Mouse (Mus musculus) forebrain, embryonic 13.5 days (tissue): Measurements from ENCODE around the gene Mb. TPM values are rescaled to one million over a fixed set of nuclear protein-coding genes. Genes with fewer than 3 reads are reported as not detected.
A peak's percentile ranks its signal among the peaks of the same experiment; 100 is the strongest.

ENCODE experiments used
- ATAC-seq: fragments of 200-750 bp; cut with Nextera tagmentation; 2 replicates; pipeline ENCODE4 v1.8.0; 2017
- H3K27ac ChIP-seq: fragments of 300-500 bp; sonication (generic); 2 replicates; pipeline ENCODE4 v1.5.1; 2015; ENCODE audit warnings: inconsistent platforms, mild to moderate bottlenecking, moderate library complexity
- H3K27me3 ChIP-seq: fragments of 300-500 bp; sonication (generic); 2 replicates; pipeline ENCODE4 v1.6.1; 2015; ENCODE audit warnings: mild to moderate bottlenecking, inconsistent platforms
- H3K36me3 ChIP-seq: fragments of 300-500 bp; sonication (generic); 2 replicates; pipeline ENCODE4 v1.6.1; 2015; ENCODE audit warnings: mild to moderate bottlenecking, inconsistent platforms; ENCODE audit not compliant: poor library complexity, severe bottlenecking
- H3K4me1 ChIP-seq: fragments of 300-500 bp; sonication (generic); 2 replicates; pipeline ENCODE4 v1.6.1; 2015; ENCODE audit warnings: inconsistent platforms
- H3K4me2 ChIP-seq: fragments of 300-500 bp; sonication (generic); 2 replicates; pipeline ENCODE4 v1.6.1; 2015; ENCODE audit warnings: inconsistent platforms, mild to moderate bottlenecking, moderate library complexity
- H3K4me3 ChIP-seq: fragments of 300-500 bp; sonication (generic); 2 replicates; pipeline ENCODE4 v1.5.1; 2015; ENCODE audit warnings: mild to moderate bottlenecking, inconsistent platforms
- H3K9ac ChIP-seq: fragments of 300-500 bp; sonication (generic); 2 replicates; pipeline ENCODE4 v1.6.1; 2015; ENCODE audit warnings: mild to moderate bottlenecking, inconsistent platforms
- H3K9me3 ChIP-seq: fragments of 300-500 bp; sonication (generic); replicated peaks from 2 replicates; pipeline ENCODE4 v1.6.1; 2016; ENCODE audit warnings: inconsistent platforms
- WGBS: fragments of 180-500 bp; shearing (Covaris S2); methylation state at CpG from one replicate; pipeline ENCODE4 v1.1.7; 2015; 5-methylcytosine and 5-hydroxymethylcytosine counted together
- polyA plus RNA-seq: library from polyadenylated mRNA; unstranded; fragments of >200 nt; fragmentation: Nextera tagmentation; extraction: Ambion mirVana; gene quantifications from 2 replicates; pipeline ENCODE4 v1.2.1, GENCODE M21; 2015

The Mb gene
- polyA plus RNA-seq, 1 experiment from 2014 or later, result not detected

- WGBS, result 85% methylated on average over 3 of the region's 3 CpGs
- Histone ChIP-seq H3K27me3 (peaks cover 7% of the 10 kb centered on the region; the same call in 1 of the 2 replicates), H3K27ac (no peak overlapping the region), H3K36me3 (no peaks in the 10 kb centered on the region), H3K9ac (no peak overlapping the region), H3K4me2 (no peak overlapping the region), H3K9me3 (no peaks in the 10 kb centered on the region; the same call in 1 of the 2 replicates), H3K4me3 (no peak overlapping the region), H3K4me1 (peaks cover 7% of the 10 kb centered on the region; the same call in 1 of the 2 replicates)
- no peak for ATAC-seq
These were observed 47.1 kb downstream of the Mb start for GRCm38 (mm10) chr15:77003173-77003867.

DNA sequence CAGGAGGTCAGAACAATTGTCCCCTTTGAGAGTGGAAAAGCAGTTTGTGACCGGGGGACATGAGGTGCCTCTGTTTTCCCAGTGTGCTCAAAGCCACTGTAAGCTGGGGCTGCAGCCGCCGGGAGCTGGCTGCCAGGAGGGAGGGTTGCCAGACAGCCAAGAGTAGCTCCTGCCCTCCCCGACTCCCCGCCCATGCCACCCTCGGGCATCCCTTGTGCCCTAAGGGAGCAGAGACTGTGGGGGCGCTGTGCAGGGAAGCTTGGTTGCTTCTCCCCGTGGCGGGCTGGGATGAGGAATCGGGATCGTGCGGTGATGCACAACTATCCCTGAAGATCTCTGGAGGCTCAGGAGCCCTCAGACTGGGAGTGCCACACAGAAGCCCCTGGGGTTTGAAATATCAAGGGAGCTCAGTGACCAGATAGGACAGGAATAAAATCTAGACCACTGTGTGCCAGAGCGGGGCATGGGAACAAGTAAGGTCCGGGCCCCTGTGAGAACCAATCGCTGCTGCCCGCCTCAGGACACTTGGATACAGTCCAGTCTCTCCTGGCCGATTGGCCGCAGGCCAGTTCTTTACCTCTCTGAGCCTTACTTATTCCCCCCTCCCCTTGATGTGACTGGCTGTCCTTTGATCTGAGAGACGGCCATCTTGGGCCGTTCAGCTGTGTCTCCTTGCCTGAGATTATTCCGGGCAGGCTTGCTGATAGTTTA, 51.4 kb downstream of the Mb start:
- ATAC-seq, result no peak
- Histone ChIP-seq H3K36me3 (no peaks in the 10 kb centered on the region), H3K9me3 (no peaks in the 10 kb centered on the region; the same call in 1 of the 2 replicates), H3K27me3 (no peaks in the 10 kb centered on the region), H3K27ac (no peak overlapping the region), H3K9ac (no peak overlapping the region), H3K4me3 (no peak overlapping the region), H3K4me2 (peak overlapping the region; percentile 37), H3K4me1 (peaks cover 7% of the 10 kb centered on the region; the same call in 1 of the 2 replicates)
- 50% methylated on average over 21 of the region's 21 CpGs for WGBS

DNA sequence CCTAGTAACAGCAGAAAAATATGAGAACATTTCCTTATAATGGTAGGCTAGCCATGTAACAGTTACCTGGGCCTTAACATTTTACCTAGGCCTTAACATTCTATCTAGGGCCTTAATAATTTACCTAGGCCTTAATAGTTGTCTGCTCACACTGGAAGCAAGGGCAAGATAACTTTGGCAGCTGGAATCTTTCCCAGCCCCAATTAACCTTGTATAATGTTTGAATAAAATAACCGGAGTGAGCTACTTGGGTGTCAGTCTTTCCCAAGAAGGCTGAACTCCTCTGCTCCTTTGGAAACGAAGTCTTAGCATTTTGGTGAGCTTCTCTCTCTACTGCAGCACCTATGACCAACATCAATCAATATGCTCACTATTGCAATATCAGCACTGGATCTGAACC, 52.4 kb downstream of the Mb start:
- Histone ChIP-seq H3K27me3 (no peaks in the 10 kb centered on the region), H3K9me3 (no peaks in the 10 kb centered on the region; the same call in 1 of the 2 replicates), H3K4me3 (no peak overlapping the region), H3K9ac (no peak overlapping the region), H3K27ac (no peak overlapping the region), H3K36me3 (no peaks in the 10 kb centered on the region), H3K4me1 (peaks cover 7% of the 10 kb centered on the region; the same call in 1 of the 2 replicates), H3K4me2 (no peak overlapping the region)
- WGBS, result 70% methylated on average over 2 of the region's 2 CpGs
- no peak for ATAC-seq

GRCm38 (mm10) chr15:76994413-76994812, 56.1 kb downstream of the Mb start:
- 77% methylated on average over 3 of the region's 3 CpGs for WGBS
- Histone ChIP-seq H3K9ac (no peak overlapping the region), H3K36me3 (no peaks in the 10 kb centered on the region), H3K4me3 (no peak overlapping the region), H3K4me2 (no peak overlapping the region), H3K9me3 (no peaks in the 10 kb centered on the region), H3K27me3 (no peaks in the 10 kb centered on the region), H3K27ac (no peak overlapping the region), H3K4me1 (peaks cover 6% of the 10 kb centered on the region; the same call in 1 of the 2 replicates)
- ATAC-seq, result no peak

GRCm38 (mm10) chr15:76987542-76988094, 62.9 kb downstream of the Mb start:
- ATAC-seq, result peak; percentile 94
- Histone ChIP-seq H3K4me2 (peak overlapping the region; percentile 63), H3K4me1 (peaks cover 9% of the 10 kb centered on the region), H3K9me3 (no peaks in the 10 kb centered on the region), H3K27ac (peak overlapping the region; percentile 40), H3K27me3 (peaks cover 8% of the 10 kb centered on the region; the same call in 1 of the 2 replicates), H3K4me3 (peak overlapping the region; percentile 40), H3K36me3 (no peaks in the 10 kb centered on the region), H3K9ac (peak overlapping the region; percentile 47)
- 2% methylated on average over 21 of the region's 21 CpGs for WGBS

DNA sequence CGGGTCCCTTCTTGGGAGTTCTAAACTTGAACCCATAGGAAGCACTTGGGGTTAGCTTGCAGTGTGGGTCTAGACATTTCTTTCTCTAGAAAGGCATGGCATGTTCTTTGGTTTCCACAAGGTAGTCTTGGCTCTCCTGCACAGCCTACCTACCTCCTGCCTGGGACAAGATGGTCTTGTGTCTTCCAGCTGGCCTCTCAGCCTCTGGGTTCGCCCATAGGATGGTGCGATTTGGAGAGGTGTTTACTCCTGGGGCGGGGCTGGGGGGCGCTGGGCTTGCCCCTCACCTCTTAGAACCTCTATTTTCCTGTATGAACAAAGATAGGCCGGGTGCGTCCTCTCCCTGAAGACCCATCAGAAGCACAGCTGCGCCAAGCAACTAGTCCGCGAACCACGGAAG, 63.3 kb downstream of the Mb start:
- Histone ChIP-seq H3K9ac (peak overlapping the region; percentile 47), H3K27me3 (peaks cover 8% of the 10 kb centered on the region; the same call in 1 of the 2 replicates), H3K36me3 (no peaks in the 10 kb centered on the region), H3K4me2 (peak overlapping the region; percentile 63), H3K4me1 (peaks cover 9% of the 10 kb centered on the region), H3K27ac (no peak overlapping the region), H3K9me3 (no peaks in the 10 kb centered on the region), H3K4me3 (peak overlapping the region; percentile 40)
- ATAC-seq, result peak; percentile 8; the same call in 1 of the 2 replicates
- 18% methylated on average over 11 of the region's 11 CpGs for WGBS

- H3K4me1 ChIP-seq, result peaks cover 5% of the 10 kb centered on the region
- no peaks in the 10 kb centered on the region for H3K36me3 ChIP-seq
- no peak overlapping the region for H3K9ac ChIP-seq
- no peak overlapping the region for H3K4me3 ChIP-seq
- ATAC-seq, result no peak
- H3K27me3 ChIP-seq, result peaks cover 12% of the 10 kb centered on the region
- no peak overlapping the region for H3K27ac ChIP-seq
- H3K9me3 ChIP-seq, result no peaks in the 10 kb centered on the region
- H3K4me2 ChIP-seq, result no peak overlapping the region
- WGBS, result 48% methylated on average over 3 of the region's 3 CpGs
These were observed 67.7 kb downstream of the Mb start for GRCm38 (mm10) chr15:76982745-76983144.

- H3K27me3 ChIP-seq, result peaks cover 4% of the 10 kb centered on the region; the same call in 1 of the 2 replicates
- no peaks in the 10 kb centered on the region; the same call in 1 of the 2 replicates for H3K4me1 ChIP-seq
- no peaks in the 10 kb centered on the region for H3K9me3 ChIP-seq
- no peak overlapping the region for H3K9ac ChIP-seq
- H3K4me2 ChIP-seq, result no peak overlapping the region
- WGBS, result 85% methylated on average over 4 of the region's 4 CpGs
- H3K36me3 ChIP-seq, result no peaks in the 10 kb centered on the region
- H3K4me3 ChIP-seq, result no peak overlapping the region
- no peak overlapping the region for H3K27ac ChIP-seq
- ATAC-seq, result no peak
These were observed 70.7 kb downstream of the Mb start for GRCm38 (mm10) chr15:76979799-76980198.

DNA sequence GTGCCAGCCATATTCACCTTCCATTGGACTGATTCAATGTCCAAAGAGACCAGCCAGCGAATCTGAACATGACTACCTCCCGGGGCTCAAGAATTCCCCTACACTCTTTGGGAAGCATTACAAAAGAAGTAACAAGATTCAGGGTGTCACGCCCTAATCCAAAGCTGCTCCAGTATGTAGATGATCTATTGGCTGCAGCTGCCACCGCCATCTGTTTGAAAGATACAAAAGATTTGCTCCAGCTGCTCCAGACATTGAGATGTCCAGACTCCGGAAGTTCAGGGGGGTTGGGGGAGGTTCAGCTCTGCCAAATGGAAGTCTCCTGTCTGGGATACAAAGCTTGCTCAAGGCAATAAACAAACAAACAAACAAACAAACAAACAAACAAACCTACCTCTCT, 73.9 kb downstream of the Mb start:
- Histone ChIP-seq H3K36me3 (no peaks in the 10 kb centered on the region), H3K4me1 (no peaks in the 10 kb centered on the region; the same call in 1 of the 2 replicates), H3K4me2 (no peak overlapping the region), H3K9me3 (no peaks in the 10 kb centered on the region), H3K9ac (no peak overlapping the region), H3K4me3 (no peak overlapping the region), H3K27ac (no peak overlapping the region), H3K27me3 (peaks cover 4% of the 10 kb centered on the region; the same call in 1 of the 2 replicates)
- ATAC-seq, result no peak
- 45% methylated on average over 5 of the region's 5 CpGs for WGBS

DNA sequence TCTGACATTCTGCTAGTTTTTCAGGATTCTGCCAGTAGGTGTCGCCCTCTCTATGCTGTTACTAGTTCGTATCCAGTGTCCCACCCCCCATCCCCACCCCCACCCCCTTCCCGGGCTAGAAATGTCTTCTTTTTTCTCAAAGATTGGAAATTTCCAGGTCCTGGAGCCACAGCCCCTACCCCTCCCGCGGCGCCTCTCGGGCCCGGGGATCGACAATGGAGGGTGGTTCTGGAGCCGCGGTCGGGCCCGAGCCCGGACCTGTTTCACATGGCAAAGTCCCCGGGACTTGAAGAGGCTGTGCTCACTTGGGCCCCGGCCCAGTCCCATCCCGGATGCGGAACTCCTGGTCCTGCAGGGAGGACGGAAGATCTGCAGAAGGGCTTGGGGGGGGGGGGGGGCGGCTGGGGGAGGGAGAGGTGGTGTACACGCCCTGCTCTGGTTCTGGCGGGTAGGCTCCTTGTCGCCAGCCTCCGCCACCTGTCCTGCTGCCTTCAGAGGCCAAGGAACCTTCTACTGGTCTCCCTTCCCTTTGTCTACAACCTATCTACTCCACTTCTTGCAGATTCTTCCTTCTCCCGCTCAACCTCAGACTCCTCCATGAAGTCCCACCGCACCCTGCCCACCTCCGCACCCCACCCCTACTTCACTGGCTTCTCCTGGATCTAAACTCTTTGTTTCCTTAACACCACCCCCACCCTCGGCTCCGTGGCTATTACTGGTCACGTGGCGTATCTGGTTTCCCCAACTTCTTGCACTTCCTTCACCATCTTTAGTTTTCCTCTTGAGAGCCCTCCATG, 76.4 kb downstream of the Mb start:
- 8% methylated on average over 28 of the region's 31 CpGs for WGBS
- H3K9me3 ChIP-seq, result no peaks in the 10 kb centered on the region
- peak overlapping the region; percentile 75 for H3K9ac ChIP-seq
- peak overlapping the region; percentile 50 for H3K4me3 ChIP-seq
- no peaks in the 10 kb centered on the region for H3K27me3 ChIP-seq
- H3K4me1 ChIP-seq, result no peaks in the 10 kb centered on the region; the same call in 1 of the 2 replicates
- H3K36me3 ChIP-seq, result no peaks in the 10 kb centered on the region
- peak overlapping the region; percentile 70 for H3K4me2 ChIP-seq
- ATAC-seq, result peak; percentile 77
- peak overlapping the region; percentile 41 for H3K27ac ChIP-seq

- WGBS, result 32% methylated on average over 8 of the region's 8 CpGs
These were observed 77.1 kb downstream of the Mb start for GRCm38 (mm10) chr15:76973272-76973854.

More at GRCm38 (mm10) chr15:76973272-76973854, 77.1 kb downstream of the Mb start:
- H3K36me3 ChIP-seq, result no peaks in the 10 kb centered on the region
- peak; percentile 21; the same call in 1 of the 2 replicates for ATAC-seq
- no peaks in the 10 kb centered on the region; the same call in 1 of the 2 replicates for H3K4me1 ChIP-seq
- no peaks in the 10 kb centered on the region for H3K27me3 ChIP-seq
- H3K9ac ChIP-seq, result no peak overlapping the region
- H3K4me3 ChIP-seq, result peak overlapping the region; percentile 50
- H3K9me3 ChIP-seq, result no peaks in the 10 kb centered on the region
- H3K27ac ChIP-seq, result no peak overlapping the region
- H3K4me2 ChIP-seq, result peak overlapping the region; percentile 70
